Mouse (Mus musculus) heart, embryonic 16.5 days (tissue): ENCODE measurements around the gene Mesd. TPM values are rescaled to one million over a fixed set of nuclear protein-coding genes. Genes with fewer than 3 reads are reported as not detected.
A peak's percentile ranks its signal among the peaks of the same experiment; 100 is the strongest.

Experiments used
- ATAC-seq: fragments of 200-750 bp; cut with Nextera tagmentation; replicated peaks from 2 replicates; pipeline ENCODE4 v1.8.0; 2017; ENCODE audit warnings: moderate number of reproducible peaks; ENCODE audit not compliant: insufficient read depth, low FRiP score; ENCODE audit errors: extremely low read depth
- H3K27ac ChIP-seq: fragments of 300-500 bp; sonication (generic); 2 replicates; pipeline ENCODE4 v1.5.1; 2014; ENCODE audit warnings: mild to moderate bottlenecking, low read length, control low read depth, moderate library complexity
- H3K27me3 ChIP-seq: fragments of 300-500 bp; sonication (generic); 2 replicates; pipeline ENCODE4 v1.6.1; 2014; ENCODE audit warnings: low read length, mixed read lengths; ENCODE audit not compliant: control insufficient read depth, insufficient read depth
- H3K36me3 ChIP-seq: fragments of 300-500 bp; sonication (generic); 2 replicates; pipeline ENCODE4 v1.6.1; 2014; ENCODE audit not compliant: control insufficient read depth, insufficient read depth
- H3K4me1 ChIP-seq: fragments of 300-500 bp; sonication (generic); 2 replicates; pipeline ENCODE4 v1.6.1; 2014; ENCODE audit warnings: low read length, mixed read lengths; ENCODE audit not compliant: control insufficient read depth, insufficient read depth
- H3K4me2 ChIP-seq: fragments of 300-500 bp; sonication (generic); 2 replicates; pipeline ENCODE4 v1.6.1; 2014; ENCODE audit warnings: low read depth, mild to moderate bottlenecking, control low read depth, low read length
- H3K4me3 ChIP-seq: fragments of 300-500 bp; sonication (generic); 2 replicates; pipeline ENCODE4 v1.5.1; 2014; ENCODE audit warnings: mild to moderate bottlenecking, control low read depth, low read length
- H3K9ac ChIP-seq: fragments of 300-500 bp; sonication (generic); 2 replicates; pipeline ENCODE4 v1.6.1; 2014; ENCODE audit warnings: low read length, control low read depth
- H3K9me3 ChIP-seq: fragments of 300-500 bp; sonication (generic); replicated peaks from 2 replicates; pipeline ENCODE4 v1.6.1; 2016; ENCODE audit warnings: low read length; ENCODE audit not compliant: control insufficient read depth
- WGBS: fragments of 180-500 bp; shearing (Covaris S2); extraction: QIAGEN DNeasy Blood & Tissue Kit; methylation state at CpG from one replicate; pipeline ENCODE4 v1.1.7; 2014; 5-methylcytosine and 5-hydroxymethylcytosine counted together
- polyA plus RNA-seq: library from polyadenylated mRNA; unstranded; fragments of >200 nt; fragmentation: Nextera tagmentation; extraction: Ambion mirVana; gene quantifications from 2 replicates; pipeline ENCODE4 v1.2.1, GENCODE M21; 2015

Gene Mesd
- polyA plus RNA-seq, 1 experiment from 2014 or later: 84.9 TPM

- no peak for ATAC-seq
- 56% methylated on average over 3 of the region's 3 CpGs for WGBS
- no peak overlapping the region for H3K27ac ChIP-seq
- H3K4me1 ChIP-seq: 0 out of 2 replicates have a peak, but pooled peaks cover 5% of the 10 kb centered on the region
- H3K9ac ChIP-seq: no peak overlapping the region
- no peak overlapping the region for H3K4me2 ChIP-seq
- no peaks in the 10 kb centered on the region for H3K36me3 ChIP-seq
- H3K27me3 ChIP-seq: no peaks in the 10 kb centered on the region
- no peak overlapping the region for H3K4me3 ChIP-seq
- H3K9me3 ChIP-seq: no peaks in the 10 kb centered on the region
These were observed 37.4 kb downstream of the Mesd start for GRCm38 (mm10) chr7:83921637-83922036.

GRCm38 (mm10) chr7:83939017-83939721, 54.9 kb downstream of the Mesd start:
- Histone ChIP-seq H3K36me3 (no peaks in the 10 kb centered on the region), H3K9me3 (no peaks in the 10 kb centered on the region), H3K4me3 (no peak overlapping the region), H3K4me1 (no peaks in the 10 kb centered on the region), H3K27me3 (no peaks in the 10 kb centered on the region), H3K4me2 (no peak overlapping the region), H3K9ac (no peak overlapping the region), H3K27ac (no peak overlapping the region)
- 68% methylated on average over 3 of the region's 3 CpGs for WGBS
- no peak for ATAC-seq

- no peak for ATAC-seq
- H3K4me3 ChIP-seq: no peak overlapping the region
These were observed 55.9 kb downstream of the Mesd start for GRCm38 (mm10) chr7:83940136-83940535.

GRCm38 (mm10) chr7:83941701-83942101, 57.4 kb downstream of the Mesd start:
- Histone ChIP-seq H3K27me3 (no peaks in the 10 kb centered on the region), H3K4me1 (no peaks in the 10 kb centered on the region), H3K36me3 (no peaks in the 10 kb centered on the region), H3K4me2 (no peak overlapping the region), H3K4me3 (no peak overlapping the region), H3K9ac (no peak overlapping the region), H3K9me3 (no peaks in the 10 kb centered on the region), H3K27ac (no peak overlapping the region)
- no peak for ATAC-seq
- WGBS: 81% methylated on average over 8 of the region's 8 CpGs

More at GRCm38 (mm10) chr7:83940136-83940535, 55.9 kb downstream of the Mesd start:
- Histone ChIP-seq H3K9ac (no peak overlapping the region), H3K9me3 (no peaks in the 10 kb centered on the region), H3K27ac (no peak overlapping the region), H3K4me1 (no peaks in the 10 kb centered on the region), H3K36me3 (no peaks in the 10 kb centered on the region), H3K27me3 (no peaks in the 10 kb centered on the region), H3K4me2 (no peak overlapping the region)
- WGBS: 64% methylated on average over 2 of the region's 2 CpGs

GRCm38 (mm10) chr7:83948743-83949142, 64.5 kb downstream of the Mesd start:
- no peak overlapping the region for H3K4me3 ChIP-seq
- H3K27me3 ChIP-seq: no peaks in the 10 kb centered on the region
- 0 out of 2 replicates have a peak overlapping the region, but pooled peaks have one; percentile 30 for H3K9ac ChIP-seq
- H3K36me3 ChIP-seq: no peaks in the 10 kb centered on the region
- H3K9me3 ChIP-seq: no peaks in the 10 kb centered on the region
- WGBS: 40% methylated on average over 7 of the region's 7 CpGs
- ATAC-seq: peak; percentile 38; the same call in 1 of the 2 replicates
- H3K4me2 ChIP-seq: no peak overlapping the region
- H3K4me1 ChIP-seq: peaks cover 20% of the 10 kb centered on the region
- peak overlapping the region; percentile 52 for H3K27ac ChIP-seq

- Histone ChIP-seq H3K4me3 (no peak overlapping the region), H3K27ac (peak overlapping the region; percentile 19), H3K36me3 (no peaks in the 10 kb centered on the region), H3K4me1 (peaks cover 20% of the 10 kb centered on the region), H3K4me2 (no peak overlapping the region), H3K9me3 (no peaks in the 10 kb centered on the region), H3K9ac (no peak overlapping the region), H3K27me3 (no peaks in the 10 kb centered on the region)
- WGBS: 30% methylated on average over 6 of the region's 6 CpGs
- ATAC-seq: peak; percentile 61
These were observed 65.4 kb downstream of the Mesd start for GRCm38 (mm10) chr7:83949662-83950061.

Other genes starting within 250 kb of the Mesd start
- gene Il16, start 138.7 kb upstream of the Mesd start, polyA plus RNA-seq: 7.1 and 12.0 TPM in 2 replicates
- 1.8 and 2.8 TPM in 2 replicates for gene Cfap161, start 89.6 kb upstream of the Mesd start, polyA plus RNA-seq
- 8.4 and 10.1 TPM in 2 replicates for gene Tlnrd1, start 161 bp upstream of the Mesd start, polyA plus RNA-seq
- 0.32 and 0.64 TPM in 2 replicates for gene Cemip, start 202.0 kb downstream of the Mesd start, polyA plus RNA-seq